Mouse (Mus musculus) kidney, embryonic 14.5 days (tissue): Measurements from ENCODE around the gene 4930444G20Rik. TPM values are rescaled to one million over a fixed set of nuclear protein-coding genes. Genes with fewer than 3 reads are reported as not detected.
"Not testable (repeated sequence)": the region's sequence is repeated elsewhere in the genome, so short reads cannot be mapped to it uniquely, and the experiment has no call there.

ENCODE experiments used
- ATAC-seq: fragments of 200-750 bp; cut with Nextera tagmentation; 2 replicates; pipeline ENCODE4 v1.8.0; 2017; ENCODE audit warnings: moderate number of reproducible peaks, mild to moderate bottlenecking, moderate TSS enrichment, moderate library complexity; ENCODE audit not compliant: low FRiP score, low TSS enrichment
- H3K27ac ChIP-seq: fragments of 300-500 bp; sonication (generic); 2 replicates; pipeline ENCODE4 v1.5.1; 2014; ENCODE audit warnings: low read depth, mild to moderate bottlenecking, low read length, moderate library complexity, mixed read lengths
- H3K27me3 ChIP-seq: fragments of 300-500 bp; sonication (generic); 2 replicates; pipeline ENCODE4 v1.6.1; 2014; ENCODE audit warnings: mild to moderate bottlenecking, low read length; ENCODE audit not compliant: control insufficient read depth, insufficient read depth
- H3K36me3 ChIP-seq: fragments of 300-500 bp; sonication (generic); 2 replicates; pipeline ENCODE4 v1.6.1; 2014; ENCODE audit warnings: low read length, mixed read lengths; ENCODE audit not compliant: control insufficient read depth, insufficient read depth
- H3K4me1 ChIP-seq: fragments of 300-500 bp; sonication (generic); 2 replicates; pipeline ENCODE4 v1.6.1; 2014; ENCODE audit warnings: low read length, mixed read lengths; ENCODE audit not compliant: control insufficient read depth, insufficient read depth
- H3K4me2 ChIP-seq: fragments of 300-500 bp; sonication (generic); replicated peaks from 2 replicates; pipeline ENCODE4 v1.6.1; 2014; ENCODE audit warnings: low read depth, mild to moderate bottlenecking, low read length
- H3K4me3 ChIP-seq: fragments of 300-500 bp; sonication (generic); 2 replicates; pipeline ENCODE4 v1.5.1; 2014; ENCODE audit warnings: mild to moderate bottlenecking, low read length
- H3K9ac ChIP-seq: fragments of 300-500 bp; sonication (generic); 2 replicates; pipeline ENCODE4 v1.6.1; 2014; ENCODE audit warnings: low read depth, mild to moderate bottlenecking, low read length, moderate library complexity
- H3K9me3 ChIP-seq: fragments of 300-500 bp; sonication (generic); 2 replicates; pipeline ENCODE4 v1.6.1; 2016; ENCODE audit warnings: low read length; ENCODE audit not compliant: control insufficient read depth
- WGBS: fragments of 180-500 bp; shearing (Covaris S2); extraction: QIAGEN DNeasy Blood & Tissue Kit; methylation state at CpG from one replicate; pipeline ENCODE4 v1.1.7; 2014; 5-methylcytosine and 5-hydroxymethylcytosine counted together
- polyA plus RNA-seq: library from polyadenylated mRNA; unstranded; fragments of >200 nt; fragmentation: Nextera tagmentation; extraction: Ambion mirVana; gene quantifications from 2 replicates; pipeline ENCODE4 v1.2.1, GENCODE M21; 2014

The 4930444G20Rik gene
- polyA plus RNA-seq: not detected in 2 replicates

DNA sequence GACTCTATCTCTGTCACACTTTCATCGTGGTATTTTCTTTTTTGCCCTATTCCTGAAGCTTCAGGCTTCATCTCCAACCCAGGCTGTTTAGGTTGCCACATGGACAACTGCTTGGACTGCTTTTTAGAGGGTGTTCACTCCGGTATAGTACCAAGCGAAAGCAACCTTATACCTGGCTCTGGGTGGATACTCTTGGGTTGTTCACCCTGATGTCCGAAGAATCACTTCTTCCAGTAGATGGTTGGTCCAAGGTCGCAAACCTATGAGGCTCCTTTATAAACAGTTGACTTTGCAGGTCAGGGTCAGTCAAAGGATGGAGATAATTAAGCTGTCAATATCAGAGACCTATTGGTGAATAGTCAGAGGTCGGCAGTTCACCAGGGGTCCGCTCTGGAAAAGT is at the start of gene 4930444G20Rik:
Gene 4930444G20Rik, minus strand, starts transcription at position 101 of the 400 bp plus-strand sequence.
- not testable (repeated sequence) for H3K27ac ChIP-seq, H3K36me3 ChIP-seq, H3K9me3 ChIP-seq, H3K4me1 ChIP-seq, H3K9ac ChIP-seq, H3K27me3 ChIP-seq, ATAC-seq, H3K4me3 ChIP-seq, H3K4me2 ChIP-seq
- 92% methylated on average over 7 of the region's 7 CpGs for WGBS

DNA sequence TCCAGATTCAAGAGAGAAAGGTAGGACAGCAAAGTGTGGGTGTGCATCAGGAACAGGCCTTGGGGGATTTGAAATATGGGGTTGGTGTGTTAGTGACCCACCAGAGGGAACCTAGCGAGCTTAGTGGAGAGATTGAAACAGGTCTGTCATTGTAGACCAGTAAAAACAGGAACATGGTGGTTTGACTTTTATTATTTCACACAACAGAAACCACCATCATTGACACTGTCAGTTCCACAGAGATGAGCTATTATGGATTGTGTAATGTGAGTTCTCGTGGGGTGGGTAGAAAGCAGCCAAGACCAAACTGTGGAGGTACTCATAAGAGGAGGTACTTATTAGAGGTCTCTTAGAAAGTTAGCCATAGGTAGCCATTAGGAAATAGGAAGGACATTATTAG is 6.7 kb upstream of the 4930444G20Rik start:
- Histone ChIP-seq H3K9ac (no peak overlapping the region), H3K27ac (no peak overlapping the region), H3K4me1 (no peaks in the 10 kb centered on the region), H3K4me2 (no peak overlapping the region), H3K36me3 (no peaks in the 10 kb centered on the region), H3K27me3 (no peaks in the 10 kb centered on the region), H3K4me3 (no peak overlapping the region), H3K9me3 (no peaks in the 10 kb centered on the region)
- WGBS: 88% methylated on average over 2 of the region's 2 CpGs
- no peak for ATAC-seq

DNA sequence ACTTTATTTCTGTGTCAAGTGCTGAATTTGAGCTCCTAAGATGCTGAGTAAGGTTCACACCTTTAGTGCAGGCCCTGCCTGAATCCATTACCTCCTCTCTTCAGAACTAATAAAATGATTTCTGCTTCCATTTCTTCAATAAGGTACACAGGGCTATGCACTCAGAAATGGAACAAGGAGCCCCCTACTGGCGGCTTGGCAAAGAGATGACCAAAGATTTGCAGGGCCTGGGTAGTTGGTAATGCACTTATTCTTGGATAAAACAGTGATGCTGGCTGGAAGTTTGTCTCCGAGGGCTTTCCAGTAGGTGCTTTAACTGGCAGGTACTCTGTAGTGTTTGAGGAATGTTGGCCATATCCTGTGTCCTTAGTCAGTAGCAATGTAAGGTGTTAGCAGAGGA is 4.9 kb upstream of the 4930444G20Rik start:
- H3K4me2 ChIP-seq: no peak overlapping the region
- no peaks in the 10 kb centered on the region for H3K9me3 ChIP-seq
- H3K4me1 ChIP-seq: no peaks in the 10 kb centered on the region
- no peak overlapping the region for H3K9ac ChIP-seq
- H3K27me3 ChIP-seq: no peaks in the 10 kb centered on the region
- H3K27ac ChIP-seq: no peak overlapping the region
- no peak overlapping the region for H3K4me3 ChIP-seq
- 75% methylated on average over 2 of the region's 2 CpGs for WGBS
- H3K36me3 ChIP-seq: no peaks in the 10 kb centered on the region
- no peak for ATAC-seq

DNA sequence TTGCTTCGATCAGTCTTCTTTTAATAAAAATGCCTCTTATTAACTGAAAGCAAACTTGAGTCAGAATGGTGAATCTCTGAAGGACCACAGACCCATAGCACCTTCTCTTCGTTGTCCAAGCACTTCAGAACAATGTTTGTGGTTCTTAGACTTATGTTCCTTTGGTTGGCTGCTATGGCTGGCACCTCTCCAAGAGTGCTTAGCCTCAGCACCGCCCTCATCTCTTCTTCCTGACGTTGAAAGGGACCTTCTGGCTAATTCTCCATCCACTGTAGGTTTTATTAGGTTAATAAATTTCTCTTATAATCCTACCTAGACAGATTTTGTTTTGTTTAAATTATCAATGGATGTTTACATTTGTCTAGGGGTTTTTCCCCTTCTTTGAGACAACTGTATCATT is 2.7 kb upstream of the 4930444G20Rik start:
- 63% methylated on average over 4 of the region's 4 CpGs for WGBS
- Histone ChIP-seq H3K27me3 (no peaks in the 10 kb centered on the region), H3K9me3 (no peaks in the 10 kb centered on the region), H3K27ac (no peak overlapping the region), H3K4me3 (no peak overlapping the region), H3K4me2 (no peak overlapping the region), H3K4me1 (no peaks in the 10 kb centered on the region), H3K9ac (no peak overlapping the region), H3K36me3 (no peaks in the 10 kb centered on the region)
- ATAC-seq: no peak

DNA sequence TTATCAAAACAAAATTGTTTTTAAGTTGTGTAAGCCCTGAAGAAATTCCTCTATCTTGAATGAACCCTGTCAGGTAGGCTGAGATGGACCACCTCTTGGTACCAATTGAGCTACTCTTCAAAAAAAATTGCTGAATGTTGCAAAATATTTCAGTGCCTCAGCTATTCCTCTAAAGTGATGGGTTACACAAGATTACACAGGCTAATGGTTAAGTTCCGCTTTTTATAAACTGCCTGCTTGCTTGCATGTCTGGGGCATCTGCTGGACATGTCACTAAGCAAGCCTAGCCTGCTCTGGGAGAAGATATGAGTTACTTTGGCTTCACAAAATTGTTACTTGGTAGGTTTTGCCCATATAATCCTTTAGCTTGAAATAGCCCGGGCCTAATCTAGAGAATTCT is 2.3 kb upstream of the 4930444G20Rik start:
- H3K27ac ChIP-seq: no peak overlapping the region
- H3K4me3 ChIP-seq: no peak overlapping the region
- ATAC-seq: no peak
- H3K4me1 ChIP-seq: no peaks in the 10 kb centered on the region
- H3K9ac ChIP-seq: no peak overlapping the region
- 92% methylated on average over 2 of the region's 2 CpGs for WGBS
- H3K27me3 ChIP-seq: no peaks in the 10 kb centered on the region
- H3K36me3 ChIP-seq: no peaks in the 10 kb centered on the region
- no peaks in the 10 kb centered on the region for H3K9me3 ChIP-seq
- H3K4me2 ChIP-seq: no peak overlapping the region

DNA sequence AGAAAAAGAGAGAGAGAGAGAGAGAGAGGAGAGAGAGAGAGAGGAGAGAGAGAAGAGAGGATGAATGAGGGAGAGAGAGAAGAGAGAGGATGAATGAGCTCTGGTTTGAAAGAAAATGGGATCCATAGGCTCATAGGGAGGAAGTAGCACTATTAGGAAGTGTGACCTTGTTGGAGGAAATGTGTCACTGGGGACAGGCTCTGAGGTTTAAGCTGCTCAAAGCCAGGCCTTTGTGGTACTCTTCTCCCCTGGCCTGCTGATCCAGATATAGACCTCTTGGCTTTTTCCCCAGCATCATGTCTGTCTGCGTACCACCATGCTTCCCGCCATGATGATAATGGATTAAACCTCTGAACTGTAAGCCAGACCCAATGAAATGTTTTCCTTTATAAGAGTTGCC is 8.5 kb downstream of the 4930444G20Rik start:
- 97% methylated on average over 2 of the region's 2 CpGs for WGBS
- Histone ChIP-seq H3K27ac (no peak overlapping the region), H3K36me3 (no peaks in the 10 kb centered on the region), H3K4me3 (peak overlapping the region; percentile 47; the same call in 1 of the 2 replicates), H3K4me2 (peak overlapping the region; percentile 71; the same call in 1 of the 2 replicates), H3K27me3 (no peaks in the 10 kb centered on the region), H3K9ac (no peak overlapping the region), H3K9me3 (no peaks in the 10 kb centered on the region), H3K4me1 (0 out of 2 replicates have a peak, but pooled peaks cover 2% of the 10 kb centered on the region)
- ATAC-seq: no peak

DNA sequence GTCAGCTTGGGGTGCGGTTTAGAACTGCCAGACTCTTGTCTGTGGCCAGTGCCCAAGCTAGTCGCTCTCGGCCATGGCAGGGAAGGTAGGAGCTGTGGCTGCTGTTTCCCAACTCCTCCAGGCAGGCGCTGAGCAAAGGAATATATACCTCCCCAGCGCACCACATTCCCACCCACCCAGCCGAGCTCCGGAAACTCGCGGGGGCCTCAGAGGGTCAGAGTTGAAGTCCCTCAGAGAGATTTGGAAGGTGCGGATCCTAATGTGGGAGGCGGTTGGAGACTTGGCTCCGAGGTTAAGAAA is 8.9 kb downstream of the 4930444G20Rik start:
- Histone ChIP-seq H3K4me3 (peak overlapping the region; percentile 47), H3K9me3 (no peaks in the 10 kb centered on the region), H3K9ac (no peak overlapping the region; the same call in 1 of the 2 replicates), H3K27me3 (no peaks in the 10 kb centered on the region), H3K27ac (no peak overlapping the region), H3K4me1 (0 out of 2 replicates have a peak, but pooled peaks cover 2% of the 10 kb centered on the region), H3K36me3 (no peaks in the 10 kb centered on the region), H3K4me2 (peak overlapping the region; percentile 71)
- 21% methylated on average over 12 of the region's 12 CpGs for WGBS
- no peak for ATAC-seq

DNA sequence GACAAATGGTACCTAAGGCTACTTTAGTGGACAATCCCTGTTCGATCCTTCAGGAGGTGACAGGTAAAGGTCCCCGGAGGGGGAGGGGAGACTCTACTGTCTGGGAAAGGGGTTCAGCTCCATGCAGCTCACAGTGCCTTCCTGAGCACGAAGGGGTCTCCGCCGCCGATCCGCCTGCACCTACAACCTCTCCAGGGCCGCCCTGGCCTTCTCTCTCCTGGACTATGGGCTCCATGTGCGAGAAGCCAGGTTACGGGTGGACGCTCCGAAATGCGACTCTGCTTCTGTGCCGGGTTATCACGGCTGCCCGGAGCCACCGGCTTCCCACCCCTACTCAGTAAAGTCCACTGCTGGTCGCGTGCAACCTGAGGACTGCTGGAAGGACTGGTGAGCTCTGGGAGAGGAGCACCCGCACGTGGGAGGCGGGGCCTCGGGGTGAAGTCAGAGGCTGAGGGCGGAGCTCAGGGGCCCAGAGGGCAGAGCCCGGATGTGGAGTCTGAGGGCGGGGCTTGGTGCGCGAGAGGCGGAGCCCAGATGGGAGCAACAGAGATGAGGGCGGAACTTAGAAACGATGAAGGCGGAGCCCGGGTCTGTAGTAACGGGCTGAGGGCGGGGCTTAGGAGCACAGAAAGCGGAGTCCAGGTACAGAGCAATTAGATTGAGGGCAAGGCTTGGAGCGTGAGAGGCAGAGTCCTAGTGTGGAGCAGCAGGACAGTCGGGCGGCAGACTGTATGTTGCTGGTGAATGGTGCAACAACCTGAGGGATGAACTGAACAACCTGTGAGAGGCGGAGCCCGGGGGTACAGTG is 9.5 kb downstream of the 4930444G20Rik start:
- Histone ChIP-seq H3K4me2 (peak overlapping the region; percentile 71), H3K27ac (no peak overlapping the region), H3K4me3 (peak overlapping the region; percentile 47), H3K9ac (peak overlapping the region; percentile 51), H3K36me3 (no peaks in the 10 kb centered on the region), H3K27me3 (no peaks in the 10 kb centered on the region), H3K9me3 (no peaks in the 10 kb centered on the region), H3K4me1 (0 out of 2 replicates have a peak, but pooled peaks cover 2% of the 10 kb centered on the region)
- 9% methylated on average over 41 of the region's 41 CpGs for WGBS
- peak; percentile 99 for ATAC-seq

DNA sequence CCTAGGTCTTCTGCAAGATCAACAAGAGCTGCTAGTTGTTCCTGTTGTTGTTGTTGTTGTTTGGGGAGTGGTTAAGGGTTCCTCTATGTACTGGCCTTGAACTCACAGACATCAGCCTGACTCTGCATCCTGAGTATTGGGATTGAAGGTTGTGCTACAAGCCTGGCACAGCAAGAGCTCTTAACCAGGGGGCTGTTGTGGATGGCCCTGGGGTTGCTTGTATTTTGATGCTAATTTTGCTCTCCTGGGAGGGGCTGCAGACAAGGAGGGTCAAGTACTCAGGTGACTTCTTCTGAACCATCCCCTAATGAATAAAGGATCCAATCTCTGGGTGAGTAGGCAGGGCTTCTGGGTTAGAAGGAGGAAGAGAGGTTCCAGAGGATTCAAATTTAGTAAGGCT is 12.6 kb downstream of the 4930444G20Rik start:
- H3K4me2 ChIP-seq: no peak overlapping the region
- 0 out of 2 replicates have a peak, but pooled peaks cover 2% of the 10 kb centered on the region for H3K4me1 ChIP-seq
- H3K9ac ChIP-seq: no peak overlapping the region
- ATAC-seq: no peak
- no peaks in the 10 kb centered on the region for H3K9me3 ChIP-seq
- no peaks in the 10 kb centered on the region for H3K27me3 ChIP-seq
- H3K36me3 ChIP-seq: no peaks in the 10 kb centered on the region
- H3K4me3 ChIP-seq: no peak overlapping the region
- no peak overlapping the region for H3K27ac ChIP-seq
